Mouse (Mus musculus): ENCODE data around the gene Rgs11. TPM values are rescaled to one million over a fixed set of nuclear protein-coding genes. Genes with fewer than 3 reads are reported as not detected.
"Not testable (repeated sequence)": the region's sequence is repeated elsewhere in the genome, so short reads cannot be mapped to it uniquely, and the experiment has no call there.

The Rgs11 gene
- total RNA-seq (2021): 10 to 100 TPM in 1 of 2 experiments, 1 to 10 TPM in 1; 8.7 to 21.2 TPM
- long read RNA-seq, experiment 1, partial matches to known transcripts: 0 of 13 reads
- long read RNA-seq, experiment 1, other reads (novel, unspliced or antisense): 12 of 13 reads
- long read RNA-seq, experiment 2, partial matches to known transcripts: 3 of 16 reads
- long read RNA-seq, experiment 2, other reads (novel, unspliced or antisense): 12 of 16 reads

DNA sequence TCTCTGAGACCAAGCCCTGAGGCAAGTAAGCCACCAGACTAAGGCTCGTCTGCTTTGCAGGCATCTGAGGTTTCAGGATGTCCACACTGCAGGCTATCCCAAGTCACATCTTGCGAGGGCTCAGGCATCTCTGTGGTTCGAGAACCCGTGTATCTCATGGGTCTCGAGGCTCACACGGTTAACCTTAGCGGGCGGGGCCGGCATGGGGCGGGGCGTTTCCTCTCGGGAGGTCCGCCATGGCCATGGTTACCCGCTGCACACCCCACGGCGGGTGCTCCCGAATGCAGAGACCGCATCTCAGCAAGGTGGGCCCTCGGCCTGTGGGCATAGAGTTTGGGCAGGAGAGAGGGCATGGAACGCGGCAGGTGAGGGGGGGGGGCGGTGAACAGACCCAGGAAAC is at the start of gene Rgs11:
Gene Rgs11 (plus strand): TSS at position 215 of the 400 bp plus-strand sequence.
- DNase-seq: peak; percentile 75

DNA sequence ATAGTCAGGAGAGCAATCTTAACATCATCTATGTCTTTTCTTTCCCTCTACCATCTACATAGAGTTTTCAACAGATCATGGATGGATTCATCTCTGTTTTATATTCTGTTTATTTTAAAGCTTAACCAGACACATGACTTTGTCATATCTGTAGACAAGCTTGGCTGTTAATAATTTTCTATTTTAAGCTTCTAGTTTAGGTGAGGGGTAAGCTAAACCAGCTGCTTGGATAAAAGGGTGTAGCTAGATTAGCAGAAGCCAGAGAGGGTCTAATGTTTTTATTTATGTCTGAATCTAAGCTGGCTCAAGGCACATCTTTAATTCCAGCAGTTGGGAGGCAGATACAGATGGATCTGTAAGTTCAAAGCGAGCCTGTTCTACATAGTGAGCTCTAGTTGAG is 40.0 kb upstream of the Rgs11 start:
- DNase-seq: no peak

DNA sequence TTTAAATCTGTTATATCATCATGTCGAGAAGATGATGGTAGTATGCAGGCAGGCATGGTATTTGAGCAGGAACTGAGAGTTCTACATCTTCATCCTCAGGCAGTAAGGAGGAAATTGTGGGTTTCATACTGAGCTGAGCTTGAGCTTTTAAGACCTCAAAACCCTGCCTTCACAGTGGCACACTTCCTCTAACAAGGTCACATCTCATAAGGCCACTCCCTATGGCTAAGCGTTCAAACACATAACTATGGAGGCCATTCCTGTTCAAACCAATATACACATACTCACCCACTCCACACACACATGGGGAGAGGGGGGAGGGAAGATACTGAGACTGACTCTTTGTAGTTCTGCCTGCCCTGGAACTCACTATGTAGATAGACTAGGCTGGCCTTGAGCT is 34.7 kb upstream of the Rgs11 start:
- DNase-seq: no peak

DNA sequence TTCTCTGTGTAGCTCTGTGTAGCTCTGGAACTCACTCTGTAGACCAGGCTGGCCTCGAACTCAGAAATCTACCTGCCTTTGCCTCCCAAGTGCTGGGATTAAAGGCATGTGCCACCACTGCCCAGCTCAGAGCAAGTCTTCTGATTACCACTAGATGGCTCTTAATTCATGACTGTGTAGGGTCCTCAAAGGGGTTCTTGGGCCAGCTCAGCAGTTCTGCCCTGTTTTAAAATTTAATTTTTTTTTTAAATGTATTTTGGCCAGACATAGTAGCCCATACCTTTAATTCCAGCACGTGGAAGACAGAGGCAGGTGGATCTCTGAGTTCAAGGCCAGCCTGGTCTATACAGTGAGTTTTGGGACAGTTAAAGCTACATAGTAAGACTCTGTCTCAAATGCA is 27.5 kb upstream of the Rgs11 start:
- not testable (repeated sequence) for DNase-seq

DNA sequence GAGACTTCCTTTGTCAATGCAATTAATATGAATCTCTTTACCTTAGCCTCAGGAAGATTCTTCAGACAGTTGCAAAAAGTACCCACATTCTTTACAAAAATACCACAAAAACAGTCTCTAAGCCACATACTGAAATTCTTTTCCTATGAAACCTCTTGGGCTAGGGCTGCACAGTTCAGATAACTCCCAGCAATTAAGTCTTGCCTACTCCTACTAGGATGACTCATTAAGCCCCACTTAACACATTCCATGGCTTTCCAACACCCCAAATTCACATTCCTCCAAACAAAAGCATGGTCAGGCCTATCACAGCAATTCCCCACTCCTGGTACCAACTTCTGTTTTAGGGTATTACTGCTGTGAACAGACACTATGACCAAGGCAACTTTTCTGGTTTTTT is 24.1 kb upstream of the Rgs11 start:
- no peak for DNase-seq

GRCm38 (mm10) chr17:26181179-26181578 is 21.6 kb upstream of the Rgs11 start:
- DNase-seq: no peak

DNA sequence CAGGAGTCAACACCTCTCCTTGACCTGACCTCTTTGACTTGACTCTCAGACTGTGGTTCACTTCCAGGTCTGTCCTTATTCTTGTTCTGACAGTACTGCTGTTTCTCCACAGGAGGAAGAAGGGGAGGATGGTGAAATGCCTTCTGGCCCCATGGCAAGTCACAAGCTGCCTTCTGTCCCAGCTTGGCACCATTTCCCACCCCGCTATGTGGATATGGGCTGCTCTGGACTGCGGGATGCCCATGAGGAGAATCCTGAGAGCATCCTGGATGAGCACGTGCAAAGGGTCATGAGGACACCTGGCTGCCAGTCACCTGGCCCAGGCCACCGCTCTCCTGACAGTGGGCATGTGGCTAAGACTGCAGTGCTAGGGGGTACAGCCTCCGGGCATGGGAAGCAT is 15.2 kb upstream of the Rgs11 start:
- DNase-seq: no peak

DNA sequence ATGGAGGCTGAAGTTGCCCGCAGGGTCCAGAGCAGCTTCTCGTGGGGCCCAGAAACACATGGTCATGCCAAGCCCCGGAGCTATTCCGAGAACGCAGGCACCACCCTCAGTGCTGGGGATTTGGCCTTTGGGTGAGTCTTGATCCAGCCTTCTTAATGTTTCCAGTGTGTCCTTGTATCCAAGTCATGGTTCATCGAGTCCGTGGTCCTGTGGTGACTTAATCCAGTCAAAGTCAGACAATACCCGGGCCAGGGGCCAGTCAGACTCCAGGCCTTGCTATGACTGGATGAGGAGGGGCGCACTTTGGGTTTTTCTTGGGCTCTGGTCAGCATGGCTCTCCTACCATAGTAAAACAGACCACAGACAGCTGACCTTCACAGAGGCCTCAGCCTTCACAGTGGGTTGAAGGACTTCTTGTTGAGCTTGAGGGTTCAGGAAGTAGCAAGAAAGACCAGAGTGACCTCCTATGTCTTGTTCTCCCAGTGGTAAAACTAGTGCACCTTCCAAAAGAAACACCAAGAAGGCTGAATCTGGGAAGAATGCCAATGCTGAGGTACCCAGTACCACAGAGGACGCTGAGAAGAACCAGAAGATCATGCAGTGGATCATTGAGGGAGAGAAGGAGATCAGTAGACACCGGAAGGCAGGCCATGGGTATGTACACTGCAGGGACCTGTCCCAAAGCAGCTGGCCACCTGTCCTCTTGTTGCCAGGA is 14.5 kb upstream of the Rgs11 start:
- no peak for DNase-seq

- not testable (repeated sequence) for DNase-seq
These were observed 11.3 kb upstream of the Rgs11 start for GRCm38 (mm10) chr17:26191486-26191885.

GRCm38 (mm10) chr17:26192481-26193190 is 10.1 kb upstream of the Rgs11 start:
- DNase-seq: no peak

DNA sequence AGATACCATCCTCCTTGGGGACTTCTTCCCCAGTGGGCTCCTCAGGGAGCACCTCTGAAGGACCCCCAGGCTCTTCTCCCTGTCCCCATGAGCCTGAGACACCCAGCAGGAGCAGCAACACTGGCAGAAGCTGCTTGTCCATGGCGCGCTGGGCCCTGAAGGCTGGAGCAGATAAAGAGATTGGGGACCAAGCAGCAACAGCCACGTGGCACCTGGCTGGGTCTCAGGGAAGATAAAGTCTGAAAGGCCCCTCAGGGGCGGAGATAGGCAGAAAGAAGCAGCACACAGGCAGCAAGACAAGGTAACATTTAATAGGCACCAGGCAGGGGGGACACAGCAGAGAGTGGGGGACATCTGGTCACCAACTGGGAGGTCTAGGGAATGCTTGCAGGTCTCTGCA is 3.9 kb upstream of the Rgs11 start, which contains the start of gene Pdia2:
Gene Pdia2 (minus strand): TSS at position 196 of the 400 bp plus-strand sequence.
- DNase-seq: no peak

GRCm38 (mm10) chr17:26200831-26201705 is 1.7 kb upstream of the Rgs11 start:
- peak; percentile 55 for DNase-seq

DNA sequence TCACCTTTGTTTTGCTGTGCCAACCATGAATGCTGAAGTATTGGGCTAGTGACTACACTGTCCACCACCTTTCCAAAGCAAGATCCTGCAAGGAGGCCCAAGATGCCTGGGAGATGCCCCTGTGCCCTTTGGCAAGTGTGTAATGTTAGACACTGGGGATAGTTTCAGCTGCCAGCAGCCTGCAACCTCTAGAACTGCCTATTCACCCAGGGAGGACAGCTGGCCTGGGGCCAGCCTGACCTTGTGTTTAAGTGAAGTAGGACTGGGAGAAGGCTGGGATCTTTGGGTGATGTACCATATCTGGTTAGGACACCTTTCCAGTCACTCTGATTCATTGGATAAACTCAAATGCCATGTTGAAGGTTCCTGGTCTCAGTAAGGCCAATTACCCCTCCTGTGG is 753 bp upstream of the Rgs11 start:
- peak; percentile 78 for DNase-seq

GRCm38 (mm10) chr17:26203321-26203811 is 615 bp downstream of the Rgs11 start:
- DNase-seq: peak; percentile 63

DNA sequence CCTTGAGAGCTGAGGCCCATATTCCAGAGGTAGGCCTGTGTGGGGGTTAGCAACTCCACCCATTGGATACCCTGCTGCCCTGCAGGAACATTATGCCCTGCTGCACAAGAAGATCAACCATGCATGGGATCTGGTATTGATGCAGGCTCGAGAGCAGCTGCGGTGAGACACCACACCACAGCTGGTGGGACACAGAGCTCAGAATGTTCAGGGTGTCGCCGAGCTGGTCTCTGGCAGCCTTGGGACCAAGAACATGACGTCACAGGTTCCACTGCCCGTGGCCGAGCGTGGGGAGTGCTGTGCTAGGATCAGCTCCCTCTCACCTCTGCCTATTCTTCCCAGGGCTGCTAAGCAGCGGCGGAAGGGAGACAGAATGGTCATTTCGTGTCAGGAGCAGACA is 2.0 kb downstream of the Rgs11 start:
- no peak for DNase-seq

DNA sequence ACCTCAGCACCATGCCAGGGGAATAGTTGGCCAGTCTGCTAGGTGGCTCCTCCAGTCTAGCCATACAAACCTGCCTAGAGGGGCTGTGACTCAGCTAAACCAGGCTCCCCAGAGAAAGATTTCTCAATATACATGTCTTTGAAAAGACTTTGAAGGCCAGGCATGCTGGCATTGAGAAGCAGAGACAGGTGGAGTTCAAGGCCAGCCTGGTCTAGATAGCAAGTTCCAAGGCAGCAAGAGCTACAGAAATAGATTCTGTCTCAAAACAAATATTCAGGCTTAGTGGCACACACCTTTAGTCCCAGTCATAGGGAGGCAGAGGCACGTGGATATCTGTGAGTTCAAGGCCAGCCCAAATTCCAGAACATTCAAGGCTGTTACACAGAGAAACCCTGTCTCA is 3.6 kb downstream of the Rgs11 start:
- DNase-seq: peak; percentile 48

DNA sequence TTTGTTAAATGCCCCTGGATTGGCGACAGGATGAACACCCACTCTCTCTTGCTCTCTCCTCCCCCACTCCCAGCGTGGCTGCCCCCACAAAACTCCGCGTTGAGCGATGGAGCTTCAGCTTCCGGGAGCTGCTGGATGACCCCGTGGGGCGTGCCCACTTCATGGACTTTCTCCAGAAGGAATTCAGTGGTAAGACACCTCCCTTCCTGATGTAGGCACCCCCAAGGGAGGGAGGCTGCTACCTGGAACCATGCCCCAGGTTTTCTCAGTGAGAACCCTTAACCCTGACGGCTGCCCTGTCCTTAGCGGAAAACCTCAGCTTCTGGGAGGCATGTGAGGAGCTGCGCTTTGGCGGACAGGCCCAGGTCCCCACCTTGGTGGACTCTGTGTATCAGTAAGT is 4.9 kb downstream of the Rgs11 start, which contains the start of gene Arhgdig:
Gene Arhgdig (minus strand): TSS at position 101 of the 400 bp plus-strand sequence.
- DNase-seq: no peak

DNA sequence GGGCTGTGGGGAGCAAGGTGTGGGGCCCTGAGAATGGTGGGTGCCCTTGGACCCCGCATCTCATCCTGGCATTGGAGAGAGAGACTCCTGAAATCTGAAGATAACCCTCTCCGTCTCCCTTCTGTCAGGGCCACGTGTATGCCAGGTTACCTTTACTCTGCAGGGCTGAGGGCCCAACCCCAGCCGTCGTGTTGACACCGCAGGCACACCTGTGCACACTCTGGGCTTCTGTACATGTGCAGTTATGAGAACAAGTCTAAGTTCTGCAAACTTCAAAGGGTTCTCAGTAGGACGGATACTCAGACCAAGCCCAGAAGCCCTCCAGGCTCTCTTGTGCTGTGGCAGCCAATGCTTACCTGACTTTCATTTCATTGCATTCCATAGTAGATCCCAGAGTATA is 9.5 kb downstream of the Rgs11 start:
- DNase-seq: no peak

DNA sequence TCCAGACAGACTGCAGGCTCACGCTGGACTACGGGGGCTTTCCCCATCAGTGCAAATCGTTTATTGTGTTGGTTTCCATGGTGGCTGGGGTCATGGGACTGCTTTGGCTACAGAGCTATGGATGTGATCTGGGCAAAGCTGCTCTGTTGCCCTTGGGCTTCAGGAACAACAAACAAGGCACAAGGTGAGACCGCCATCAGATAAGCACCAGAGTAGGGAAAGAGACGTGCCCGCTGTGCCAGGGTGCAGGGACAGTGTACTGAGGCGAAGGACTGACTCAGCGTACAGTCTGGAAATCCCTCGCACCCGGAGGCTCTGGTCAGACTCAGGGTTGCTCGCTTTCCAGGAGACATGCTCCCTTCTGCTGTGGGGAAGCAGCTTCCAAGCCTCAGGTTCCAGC is 9.9 kb downstream of the Rgs11 start:
- DNase-seq: no peak

DNA sequence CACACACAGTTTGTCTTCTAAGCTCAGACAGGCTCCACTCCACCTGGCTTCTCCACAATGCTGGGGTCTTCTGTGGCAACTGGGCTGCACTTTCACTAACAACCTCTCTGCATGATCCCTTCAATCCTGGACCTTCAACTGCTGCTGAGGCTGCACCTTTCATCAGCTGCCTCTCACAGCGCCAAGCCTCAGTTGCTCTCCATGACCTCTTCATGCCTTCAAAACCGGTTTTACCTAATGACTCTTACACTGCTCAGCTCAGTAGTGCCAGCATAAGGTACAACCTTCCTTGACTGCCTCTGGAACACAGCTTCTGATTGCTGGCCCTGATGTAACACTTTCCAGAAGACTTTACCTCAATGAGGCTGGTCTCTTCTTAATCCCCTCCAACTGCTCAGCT is 18.8 kb downstream of the Rgs11 start:
- no peak for DNase-seq

DNA sequence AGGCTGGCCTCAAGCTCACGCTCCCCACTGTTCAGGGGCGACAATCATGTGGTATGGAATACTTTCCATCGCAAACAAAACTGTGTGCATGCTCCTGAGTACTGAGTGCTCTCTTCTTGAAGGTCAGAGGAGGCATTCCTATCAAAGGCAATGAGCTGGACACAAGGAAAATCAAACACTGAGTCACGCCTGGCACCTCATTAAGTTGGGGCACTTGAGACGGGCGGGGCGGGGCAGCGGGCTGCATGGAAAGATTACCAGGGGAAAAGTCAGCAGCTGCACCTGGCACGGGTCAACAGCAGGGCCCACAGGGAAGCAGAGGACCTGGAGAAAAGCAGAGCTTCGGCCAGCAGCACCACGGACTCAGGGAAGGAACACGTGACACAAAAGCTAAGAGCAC is 22.4 kb downstream of the Rgs11 start:
- DNase-seq: peak; percentile 42

GRCm38 (mm10) chr17:26229776-26230175 is 27.0 kb downstream of the Rgs11 start:
- DNase-seq: no peak

All from adrenal gland, postnatal 10 days (tissue).